Mouse (Mus musculus) forebrain, embryonic 16.5 days (tissue): ENCODE results near the gene Ush2a. TPM values are rescaled to one million over a fixed set of nuclear protein-coding genes. Genes with fewer than 3 reads are reported as not detected.

Experiments used
- ATAC-seq: fragments of 200-750 bp; cut with Nextera tagmentation; 2 replicates; pipeline ENCODE4 v1.8.0; 2017; ENCODE audit warnings: mild to moderate bottlenecking, moderate library complexity
- H3K27ac ChIP-seq: fragments of 300-500 bp; sonication (generic); 2 replicates; pipeline ENCODE4 v1.5.1; 2014; ENCODE audit warnings: low read length, control low read depth
- H3K27me3 ChIP-seq: fragments of 300-500 bp; sonication (generic); replicated peaks from 2 replicates; pipeline ENCODE4 v1.6.1; 2014; ENCODE audit warnings: low read length; ENCODE audit not compliant: control insufficient read depth, insufficient read depth
- H3K36me3 ChIP-seq: fragments of 300-500 bp; sonication (generic); 2 replicates; pipeline ENCODE4 v1.6.1; 2014; ENCODE audit not compliant: control insufficient read depth, insufficient read depth
- H3K4me1 ChIP-seq: fragments of 300-500 bp; sonication (generic); replicated peaks from 2 replicates; pipeline ENCODE4 v1.6.1; 2014; ENCODE audit warnings: low read length; ENCODE audit not compliant: control insufficient read depth, insufficient read depth
- H3K4me2 ChIP-seq: fragments of 300-500 bp; sonication (generic); 2 replicates; pipeline ENCODE4 v1.6.1; 2014; ENCODE audit warnings: mild to moderate bottlenecking, low read length, control low read depth
- H3K4me3 ChIP-seq: fragments of 300-500 bp; sonication (generic); replicated peaks from 2 replicates; pipeline ENCODE4 v1.5.1; 2014; ENCODE audit warnings: mild to moderate bottlenecking, low read length, control low read depth
- H3K9ac ChIP-seq: fragments of 300-500 bp; sonication (generic); replicated peaks from 2 replicates; pipeline ENCODE4 v1.6.1; 2014; ENCODE audit warnings: low read depth, low read length, control low read depth
- H3K9me3 ChIP-seq: fragments of 300-500 bp; sonication (generic); 2 replicates; pipeline ENCODE4 v1.6.1; 2016; ENCODE audit warnings: low read length; ENCODE audit not compliant: control insufficient read depth
- WGBS: fragments of 180-500 bp; shearing (Covaris S2); extraction: QIAGEN DNeasy Blood & Tissue Kit; methylation state at CpG from one replicate; pipeline ENCODE4 v1.1.7; 2014; 5-methylcytosine and 5-hydroxymethylcytosine counted together
- polyA plus RNA-seq: library from polyadenylated mRNA; unstranded; fragments of >200 nt; fragmentation: Nextera tagmentation; extraction: Ambion mirVana; gene quantifications from 2 replicates; pipeline ENCODE4 v1.2.1, GENCODE M21; 2015

Ush2a gene
- polyA plus RNA-seq, 1 experiment from 2014 or later = 0.32 TPM

DNA sequence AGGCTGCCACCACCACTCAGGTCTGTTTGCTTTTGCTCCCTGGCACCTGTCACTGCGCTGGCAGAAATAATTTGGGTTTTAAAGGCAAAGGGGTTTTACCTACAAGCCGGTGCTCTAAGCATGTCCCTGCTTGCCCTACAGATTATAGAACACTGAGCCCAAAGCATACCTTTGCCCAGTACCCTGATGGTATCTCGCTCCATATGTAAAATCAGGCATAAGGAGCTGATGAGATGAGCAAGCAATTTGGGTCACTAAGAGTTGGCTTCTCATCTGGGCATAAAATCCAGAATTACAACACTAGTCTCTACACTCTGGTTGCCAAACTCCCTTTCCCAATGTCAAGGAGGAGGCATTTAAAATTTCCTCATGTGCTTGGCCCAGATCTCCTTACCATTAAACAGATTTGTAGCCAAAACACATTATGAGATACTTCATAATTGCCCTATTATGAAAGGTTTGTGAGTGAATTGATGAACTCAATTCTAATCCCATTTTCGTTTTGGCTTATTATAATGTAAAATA, 616.8 kb downstream of the Ush2a start:
- Histone ChIP-seq H3K27me3 (no peaks in the 10 kb centered on the region), H3K9ac (no peak overlapping the region), H3K4me2 (no peak overlapping the region), H3K4me3 (no peak overlapping the region), H3K4me1 (no peaks in the 10 kb centered on the region), H3K27ac (no peak overlapping the region), H3K36me3 (no peaks in the 10 kb centered on the region), H3K9me3 (no peaks in the 10 kb centered on the region)
- WGBS = 90% methylated on average over 4 of the region's 4 CpGs
- no peak for ATAC-seq

DNA sequence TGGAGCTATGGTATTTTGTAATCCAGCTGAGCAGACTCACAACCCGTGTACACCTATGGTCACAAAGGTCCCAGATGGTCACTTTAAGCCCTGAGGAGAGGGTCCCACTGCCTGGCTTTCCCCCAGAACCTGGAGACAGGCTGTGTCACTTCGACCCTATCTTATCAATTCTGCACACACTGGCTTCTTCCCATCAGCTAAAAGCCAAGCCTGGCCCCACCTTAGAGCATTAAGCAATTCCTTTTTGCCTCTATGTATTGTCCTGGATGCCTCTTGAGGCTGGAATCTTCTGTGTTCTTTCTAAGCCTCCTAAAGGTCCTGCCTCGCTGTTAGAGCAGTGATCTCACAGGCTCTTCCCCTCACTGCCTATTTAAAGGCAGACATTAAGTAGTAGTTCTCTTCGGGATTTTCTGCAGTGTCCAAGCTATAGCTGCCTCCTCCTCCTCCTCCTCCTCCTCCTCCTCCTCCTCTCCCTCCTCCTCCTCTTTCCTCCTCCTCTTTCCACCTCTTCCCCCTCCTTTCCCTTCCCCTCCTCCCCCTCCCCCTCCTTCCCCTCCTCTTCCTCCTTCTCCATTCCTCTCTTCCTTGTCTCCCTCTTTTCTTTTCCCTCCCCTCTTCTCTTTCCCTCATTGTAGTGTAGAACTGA, 635.2 kb downstream of the Ush2a start:
- ATAC-seq = no peak
- Histone ChIP-seq H3K36me3 (no peaks in the 10 kb centered on the region), H3K9me3 (no peaks in the 10 kb centered on the region), H3K27ac (no peak overlapping the region), H3K27me3 (no peaks in the 10 kb centered on the region), H3K4me1 (no peaks in the 10 kb centered on the region), H3K4me2 (no peak overlapping the region), H3K4me3 (no peak overlapping the region), H3K9ac (no peak overlapping the region)
- WGBS = 47% methylated on average over 4 of the region's 4 CpGs

DNA sequence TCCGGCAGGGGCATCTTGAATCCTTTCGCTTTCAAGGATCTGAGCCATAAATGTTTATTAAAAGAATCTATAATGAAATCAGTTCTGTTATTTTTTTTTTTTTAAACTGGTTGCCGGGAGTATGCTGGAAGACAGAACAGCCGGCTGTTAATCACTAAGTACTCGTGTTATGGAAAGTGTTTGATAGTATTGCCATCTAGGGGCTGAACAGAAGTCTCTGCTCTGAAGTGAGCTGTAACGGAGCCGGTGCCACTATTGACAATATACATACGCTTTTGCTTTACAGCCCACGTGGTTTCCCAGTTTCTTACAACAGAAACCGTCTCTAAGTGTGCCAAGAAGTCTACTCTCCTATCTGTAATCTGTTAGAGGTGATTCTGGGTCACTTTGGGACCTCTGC, 642.3 kb downstream of the Ush2a start:
- ATAC-seq = peak; percentile 82

DNA sequence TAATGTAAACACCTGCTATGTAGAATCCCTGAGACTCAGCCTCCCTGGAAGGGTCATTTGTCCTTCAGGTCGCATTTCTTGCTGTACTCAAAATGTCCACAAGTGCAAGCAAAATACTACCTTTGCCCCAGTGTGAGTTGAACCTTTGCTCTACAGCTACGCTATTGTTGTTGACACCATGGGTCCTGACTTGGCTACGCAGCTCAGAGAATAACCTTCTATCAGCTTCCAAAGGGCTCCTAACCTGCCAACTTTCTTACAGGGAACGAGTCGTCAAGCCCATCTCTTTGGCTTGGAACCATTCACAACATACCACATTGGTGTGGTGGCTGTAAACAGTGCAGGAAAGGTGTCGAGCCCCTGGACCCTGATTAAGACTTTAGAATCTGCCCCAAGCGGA, 644.4 kb downstream of the Ush2a start:
- Histone ChIP-seq H3K36me3 (no peaks in the 10 kb centered on the region), H3K9me3 (no peaks in the 10 kb centered on the region), H3K27ac (no peak overlapping the region), H3K9ac (no peak overlapping the region), H3K4me2 (no peak overlapping the region), H3K27me3 (no peaks in the 10 kb centered on the region), H3K4me3 (no peak overlapping the region), H3K4me1 (no peaks in the 10 kb centered on the region)
- WGBS = 94% methylated on average over 7 of the region's 7 CpGs
- ATAC-seq = no peak

More for the DNA sequence above, 642.3 kb downstream of the Ush2a start:
- WGBS = 35% methylated on average over 10 of the region's 10 CpGs
- no peak overlapping the region for H3K4me3 ChIP-seq
- no peaks in the 10 kb centered on the region for H3K9me3 ChIP-seq
- H3K27me3 ChIP-seq = no peaks in the 10 kb centered on the region
- H3K4me1 ChIP-seq = no peaks in the 10 kb centered on the region
- no peak overlapping the region for H3K4me2 ChIP-seq
- no peak overlapping the region for H3K9ac ChIP-seq
- no peak overlapping the region for H3K27ac ChIP-seq
- no peaks in the 10 kb centered on the region for H3K36me3 ChIP-seq

- Histone ChIP-seq H3K4me3 (no peak overlapping the region), H3K27ac (no peak overlapping the region), H3K9ac (no peak overlapping the region), H3K27me3 (no peaks in the 10 kb centered on the region), H3K4me2 (no peak overlapping the region), H3K9me3 (no peaks in the 10 kb centered on the region), H3K4me1 (no peaks in the 10 kb centered on the region), H3K36me3 (no peaks in the 10 kb centered on the region)
- ATAC-seq = no peak
- WGBS = 92% methylated on average over 11 of the region's 11 CpGs
These were observed 648.8 kb downstream of the Ush2a start for GRCm38 (mm10) chr1:188910656-188911055.

GRCm38 (mm10) chr1:188919946-188920345, 658.1 kb downstream of the Ush2a start:
- no peak overlapping the region for H3K27ac ChIP-seq
- no peaks in the 10 kb centered on the region for H3K36me3 ChIP-seq
- WGBS = 15% methylated on average over 1 of the region's 1 CpGs
- H3K4me2 ChIP-seq = no peak overlapping the region
- H3K4me3 ChIP-seq = no peak overlapping the region
- no peaks in the 10 kb centered on the region for H3K27me3 ChIP-seq
- H3K9me3 ChIP-seq = no peaks in the 10 kb centered on the region
- no peak overlapping the region for H3K9ac ChIP-seq
- no peak for ATAC-seq
- no peaks in the 10 kb centered on the region for H3K4me1 ChIP-seq

DNA sequence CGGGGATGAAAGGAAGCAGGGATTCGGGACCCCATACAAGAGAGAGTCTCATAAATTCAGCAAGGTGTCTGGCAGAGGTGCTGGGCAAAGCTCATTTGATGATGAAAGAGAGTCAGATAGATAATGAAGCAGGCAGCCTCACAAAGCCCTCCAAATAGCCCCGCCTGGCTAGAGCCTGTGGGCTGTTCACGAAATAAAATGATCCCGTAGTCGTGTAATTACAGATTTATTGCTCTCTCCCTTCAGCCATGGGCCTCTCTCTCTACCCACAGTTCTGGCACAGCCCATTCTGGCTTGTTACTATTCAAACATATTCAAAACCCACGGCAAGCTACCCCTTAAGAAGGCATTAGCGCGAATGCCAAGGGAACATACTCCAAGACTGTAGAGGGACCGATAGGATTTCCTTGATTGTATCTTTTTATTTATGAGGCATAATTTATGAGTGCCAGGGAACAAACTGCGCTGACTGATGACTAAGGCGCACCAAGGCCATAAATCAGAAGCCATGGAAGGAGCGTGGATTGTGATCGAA, 675.5 kb downstream of the Ush2a start:
- Histone ChIP-seq H3K9me3 (peaks cover 3% of the 10 kb centered on the region; the same call in 1 of the 2 replicates), H3K27me3 (no peaks in the 10 kb centered on the region), H3K9ac (no peak overlapping the region), H3K36me3 (no peaks in the 10 kb centered on the region), H3K4me2 (no peak overlapping the region), H3K4me3 (no peak overlapping the region), H3K27ac (no peak overlapping the region), H3K4me1 (no peaks in the 10 kb centered on the region)
- WGBS = 71% methylated on average over 14 of the region's 14 CpGs
- no peak for ATAC-seq

DNA sequence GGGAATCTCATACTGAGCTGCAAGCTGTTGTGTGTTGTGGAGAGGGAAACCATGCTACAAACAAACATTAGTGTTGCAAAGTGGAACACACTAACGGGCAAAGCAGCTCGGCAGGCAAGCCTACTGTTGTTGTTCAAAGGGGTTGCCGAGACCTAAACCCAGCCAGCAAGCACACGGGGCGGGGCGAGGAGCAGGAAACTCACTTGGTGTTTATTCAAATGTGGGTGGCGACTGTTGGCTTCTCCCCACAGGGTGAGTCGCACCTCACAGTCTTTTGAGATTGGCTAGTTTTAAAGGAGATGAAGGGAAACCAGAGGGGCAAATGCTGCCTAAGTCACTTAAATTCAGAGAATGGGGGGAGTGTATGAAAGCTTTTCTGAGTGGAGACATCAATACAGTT, 683.5 kb downstream of the Ush2a start:
- Histone ChIP-seq H3K36me3 (no peaks in the 10 kb centered on the region), H3K27me3 (no peaks in the 10 kb centered on the region), H3K9me3 (no peaks in the 10 kb centered on the region), H3K9ac (no peak overlapping the region), H3K4me3 (no peak overlapping the region), H3K4me1 (peaks cover 5% of the 10 kb centered on the region; the same call in 1 of the 2 replicates), H3K4me2 (no peak overlapping the region), H3K27ac (no peak overlapping the region)
- ATAC-seq = no peak
- WGBS = 46% methylated on average over 8 of the region's 8 CpGs

GRCm38 (mm10) chr1:188946849-188947248, 685.0 kb downstream of the Ush2a start:
- WGBS = 91% methylated on average over 11 of the region's 11 CpGs
- no peak overlapping the region for H3K9ac ChIP-seq
- H3K27ac ChIP-seq = no peak overlapping the region
- H3K36me3 ChIP-seq = no peaks in the 10 kb centered on the region
- peaks cover 5% of the 10 kb centered on the region; the same call in 1 of the 2 replicates for H3K4me1 ChIP-seq
- no peak overlapping the region for H3K4me3 ChIP-seq
- H3K4me2 ChIP-seq = no peak overlapping the region
- H3K9me3 ChIP-seq = no peaks in the 10 kb centered on the region
- no peak for ATAC-seq
- no peaks in the 10 kb centered on the region for H3K27me3 ChIP-seq
